Mouse (Mus musculus) kidney, postnatal 10 days (tissue): ENCODE measurements around the gene Elovl7.

ENCODE experiments used
- DNase-seq: peaks from one replicate; pipeline ENCODE4 v3.0.0; 2021; ENCODE audit warnings: mixed read lengths

The Elovl7 gene

DNA sequence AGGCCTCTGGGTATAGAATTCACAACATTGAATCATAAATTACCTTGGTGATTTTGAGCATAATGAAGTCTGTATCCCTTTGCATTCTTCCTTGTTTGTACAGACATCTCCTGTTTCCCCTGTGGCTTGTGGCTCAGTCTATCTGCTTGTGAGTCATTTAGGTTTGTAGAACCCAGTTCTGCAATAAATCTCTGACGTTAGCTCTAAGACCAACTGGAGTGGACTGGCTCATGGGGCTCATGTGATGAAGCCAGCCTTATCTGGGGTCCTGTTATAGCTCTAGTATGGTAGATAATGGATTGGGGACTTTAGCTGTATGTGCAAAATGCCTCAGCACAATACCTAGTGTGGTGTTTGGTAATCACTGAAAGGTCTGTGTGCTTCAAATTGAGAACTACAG lies 89.6 kb downstream of the Elovl7 start:
- DNase-seq = no peak

GRCm38 (mm10) chr13:108304680-108305079 lies 90.5 kb downstream of the Elovl7 start:
- DNase-seq = no peak

DNA sequence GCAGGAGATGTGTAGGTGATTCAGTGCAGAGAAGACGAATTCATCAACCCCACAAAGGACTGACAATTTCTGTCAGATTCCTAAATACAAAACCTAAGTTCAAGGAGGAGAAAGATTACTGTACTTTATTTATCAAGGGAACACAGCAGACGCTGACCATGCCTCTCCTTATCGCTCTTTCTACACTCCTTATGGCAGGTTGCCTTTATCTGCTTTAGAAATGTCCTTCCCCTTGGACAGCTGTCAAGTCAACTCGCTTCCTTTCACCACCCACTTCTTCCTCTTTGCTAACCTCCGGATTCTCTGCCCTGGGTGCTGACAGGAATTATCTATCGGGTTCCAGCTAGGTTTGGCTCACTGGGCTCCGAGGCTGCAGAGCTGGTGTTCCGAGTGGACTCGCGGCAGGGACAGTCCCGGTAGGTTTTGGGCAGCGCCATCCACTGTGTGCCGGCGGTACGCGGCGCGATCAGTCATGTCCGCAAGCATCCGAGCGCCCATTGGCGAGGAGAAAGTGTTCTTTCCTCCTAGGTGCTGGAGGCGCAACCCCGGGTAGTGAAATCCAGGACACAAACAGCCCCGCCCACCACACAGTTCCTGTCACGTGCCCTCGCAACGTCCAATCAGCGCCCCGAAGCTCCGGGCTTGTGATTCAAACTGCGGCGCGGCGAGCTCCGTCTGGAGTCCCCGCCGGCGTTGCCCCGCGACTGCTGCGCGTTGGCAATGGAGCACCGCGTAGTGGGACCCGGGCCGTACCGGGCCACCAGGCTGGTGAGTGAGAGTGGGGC lies 101.7 kb downstream of the Elovl7 start, which contains the start of gene Depdc1b:
Gene Depdc1b (plus strand): TSS at position 631 of the 785 bp plus-strand sequence.
- peak; percentile 98 for DNase-seq

DNA sequence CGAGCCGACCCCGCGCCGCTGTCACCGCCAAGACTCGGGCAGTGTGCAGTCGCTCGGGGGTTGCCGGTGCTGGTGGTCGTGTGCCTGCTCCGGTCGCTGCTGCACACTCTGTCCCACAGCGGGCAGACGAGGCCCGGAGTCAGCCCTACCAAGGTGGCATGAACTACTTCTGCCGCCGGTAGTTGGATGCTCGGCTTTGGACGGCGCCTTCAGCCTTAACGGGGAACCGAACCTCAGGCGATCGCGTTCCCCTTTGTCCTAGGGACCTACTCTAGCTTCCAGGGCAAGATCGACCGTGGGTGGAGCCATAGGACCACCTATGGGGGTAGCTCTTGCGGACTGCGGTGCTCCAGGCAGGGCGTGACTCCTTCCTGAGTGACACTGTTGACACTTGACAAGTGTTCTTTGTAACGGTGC lies 102.3 kb downstream of the Elovl7 start:
- DNase-seq = no peak

GRCm38 (mm10) chr13:108317414-108317813 lies 103.2 kb downstream of the Elovl7 start:
- DNase-seq = no peak

DNA sequence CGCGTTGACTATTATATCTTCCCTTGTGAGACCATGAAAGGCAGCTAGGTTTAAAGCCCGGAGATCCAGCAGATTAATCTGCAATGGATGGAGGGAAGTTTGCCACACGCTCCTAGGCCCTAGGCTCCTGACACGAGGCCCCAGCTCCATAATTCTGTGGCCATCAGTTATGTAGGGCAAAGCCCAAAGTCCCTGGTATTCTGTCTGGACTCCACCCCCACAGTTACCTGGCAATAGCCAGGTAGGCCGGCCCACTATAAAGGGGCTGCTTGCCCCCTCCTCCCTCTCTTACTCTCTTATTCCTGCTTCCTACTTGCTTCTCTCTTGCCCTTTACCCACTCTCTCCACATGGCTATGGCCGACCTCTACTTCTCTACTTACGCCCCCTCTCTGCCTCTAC lies 104.8 kb downstream of the Elovl7 start:
- DNase-seq = no peak

GRCm38 (mm10) chr13:108320216-108320615 lies 106.0 kb downstream of the Elovl7 start:
- no peak for DNase-seq

GRCm38 (mm10) chr13:108322466-108322865 lies 108.3 kb downstream of the Elovl7 start:
- DNase-seq = no peak

- no peak for DNase-seq
Observed at GRCm38 (mm10) chr13:108323317-108323716, 109.1 kb downstream of the Elovl7 start.

DNA sequence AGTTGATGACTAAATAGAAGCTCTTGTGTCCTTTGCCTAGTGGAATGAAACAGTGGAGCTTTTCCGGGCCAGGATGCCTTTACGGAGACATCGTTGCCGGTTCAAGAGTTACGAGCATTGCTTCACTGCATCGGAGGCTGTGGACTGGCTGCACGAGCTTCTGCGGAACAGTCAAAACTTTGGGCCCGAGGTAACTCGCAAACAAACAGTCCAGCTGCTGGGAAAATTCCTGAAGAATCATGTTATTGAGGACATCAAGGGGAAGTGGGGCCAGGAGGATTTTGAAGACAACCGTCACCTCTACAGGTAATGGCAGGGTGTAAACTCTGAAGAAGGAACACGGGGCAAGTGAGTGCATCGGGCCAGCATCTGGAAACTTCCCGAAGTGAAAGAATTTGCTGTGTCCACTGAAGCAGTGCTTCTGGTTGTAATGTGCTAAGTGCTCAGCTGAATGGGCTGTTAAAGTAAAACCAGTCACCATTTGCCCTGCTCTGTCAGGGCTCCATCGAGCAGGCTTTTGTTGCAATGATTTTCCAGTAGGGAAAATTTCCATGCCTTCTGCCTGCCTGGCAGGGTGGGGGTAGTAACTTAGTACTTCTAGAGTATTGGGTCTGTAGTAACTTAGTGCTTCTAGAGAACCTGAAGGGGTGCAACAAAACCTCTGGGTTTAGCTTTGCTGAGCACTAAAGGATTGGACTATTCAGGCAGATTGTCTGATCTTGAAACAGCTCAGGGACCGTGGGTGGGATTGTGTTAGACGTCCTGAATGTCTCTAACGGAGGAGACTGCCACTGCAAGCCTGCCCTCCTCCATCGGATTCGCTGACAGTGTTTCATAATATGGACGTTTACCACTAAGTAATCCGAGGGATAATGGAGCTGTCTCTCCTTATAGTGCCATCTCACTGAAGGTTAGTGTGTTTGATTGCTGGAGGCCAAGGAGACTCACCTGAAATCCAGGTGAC lies 109.9 kb downstream of the Elovl7 start:
- DNase-seq = peak; percentile 44

DNA sequence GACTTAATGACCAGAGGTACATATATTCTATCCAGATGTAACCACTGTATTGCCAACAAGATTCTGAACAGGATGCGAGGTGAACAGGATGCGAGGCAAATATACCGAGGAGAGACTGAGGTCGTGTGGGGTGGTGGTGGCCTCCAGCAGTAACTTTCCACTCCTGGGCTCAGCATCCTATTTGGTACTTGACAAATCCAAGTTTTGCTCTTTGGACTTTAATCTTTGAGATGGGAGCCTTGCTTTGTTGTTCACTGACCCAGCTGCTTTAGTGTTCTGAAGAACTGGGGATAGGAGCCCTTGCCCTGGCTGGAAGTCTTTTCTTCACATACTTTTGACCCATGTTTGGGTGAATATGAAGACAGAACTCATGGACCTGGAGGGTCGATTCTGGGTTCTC lies 111.7 kb downstream of the Elovl7 start:
- no peak for DNase-seq

DNA sequence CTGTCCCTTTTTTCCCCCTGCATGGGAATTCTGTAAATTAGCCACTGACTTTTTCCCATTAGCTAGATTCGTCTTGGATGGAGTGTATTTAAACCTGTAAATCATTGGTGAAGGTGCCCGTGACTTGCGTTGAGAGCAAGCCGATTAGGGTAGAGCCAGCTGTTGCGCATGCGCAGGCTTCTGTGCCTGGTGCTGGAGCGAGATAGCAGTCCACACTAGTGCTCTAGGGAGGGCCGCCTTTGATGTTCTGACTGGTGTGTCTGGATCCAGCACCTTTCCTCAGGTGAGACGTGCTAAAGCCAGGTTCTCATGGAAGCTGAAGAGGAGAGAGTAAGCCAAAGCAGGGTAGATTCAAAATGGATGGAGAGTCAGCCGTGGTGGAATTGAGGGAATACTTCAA lies 112.1 kb downstream of the Elovl7 start:
- DNase-seq = peak; percentile 86

DNA sequence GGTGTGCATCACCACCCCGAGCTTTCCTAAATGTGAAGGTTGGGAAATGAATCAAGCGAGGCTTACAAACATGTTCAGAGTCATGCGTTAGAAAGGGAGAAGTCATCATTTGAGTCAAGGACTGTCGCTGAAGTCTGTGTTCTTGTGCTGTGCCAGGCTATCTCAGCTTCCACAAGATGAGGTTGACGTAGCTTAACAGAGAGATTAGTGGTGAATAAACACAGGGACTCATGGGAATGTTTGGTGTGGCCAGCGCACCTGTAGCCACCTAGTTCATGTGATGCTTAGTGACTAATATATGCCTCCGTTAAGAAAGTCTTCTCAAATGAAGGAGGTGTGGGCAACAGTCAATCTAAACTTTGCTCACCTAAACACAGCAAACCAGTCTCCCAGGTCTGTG lies 112.8 kb downstream of the Elovl7 start:
- no peak for DNase-seq

DNA sequence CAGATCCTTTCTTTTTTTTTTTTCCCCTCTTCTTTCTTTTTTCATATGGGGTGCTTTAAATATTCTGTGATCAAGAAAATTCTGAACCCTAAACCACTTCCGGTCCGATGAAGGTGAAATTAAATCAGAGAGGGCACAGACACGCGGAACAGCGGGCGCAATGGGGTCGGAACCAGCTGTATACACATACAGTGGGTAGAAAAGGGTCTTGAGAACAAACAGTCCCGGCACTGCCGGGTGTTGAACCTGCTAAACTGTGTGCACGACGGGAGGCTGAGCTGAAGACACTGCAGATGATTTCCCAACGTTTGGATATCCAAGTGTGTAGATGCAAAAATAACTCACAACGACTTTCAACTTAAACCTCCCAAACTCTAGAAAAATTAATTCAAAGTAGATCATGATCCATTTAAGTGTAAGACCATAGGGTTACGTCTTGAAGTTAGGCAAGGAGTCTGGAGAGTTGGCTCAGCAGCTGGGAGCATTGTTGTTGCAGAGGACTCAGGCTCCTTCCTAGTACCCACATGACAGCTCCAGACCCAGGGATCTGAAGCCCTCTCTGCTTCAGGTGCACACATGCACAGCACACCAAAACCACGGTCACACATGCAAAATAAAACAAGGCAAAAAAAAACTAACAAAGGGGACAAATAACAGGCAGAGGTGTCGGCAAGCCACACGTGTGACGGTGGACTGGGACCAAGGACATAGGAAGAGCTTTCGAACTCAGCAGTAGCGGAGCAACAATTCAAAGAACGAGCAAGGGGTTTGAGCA lies 114.4 kb downstream of the Elovl7 start:
- no peak for DNase-seq

DNA sequence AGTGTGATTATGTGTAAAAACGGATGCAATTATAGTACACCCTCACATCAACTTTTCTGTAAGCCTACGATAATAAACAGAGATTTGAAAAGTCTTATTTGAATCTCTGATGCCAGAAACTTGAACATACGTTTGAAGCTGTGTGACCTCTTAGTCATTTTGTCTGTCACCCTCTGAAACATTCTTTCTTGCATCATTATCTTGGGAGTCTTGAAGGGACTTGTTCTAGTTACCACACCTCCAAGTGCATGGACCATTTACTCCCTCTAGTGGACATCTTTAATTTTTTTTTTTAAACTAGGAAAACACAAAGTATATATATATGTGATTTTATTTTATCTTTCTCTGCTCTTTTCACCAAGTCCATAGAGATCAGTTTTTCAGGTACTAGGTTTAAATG lies 115.5 kb downstream of the Elovl7 start:
- DNase-seq = no peak
